Mouse (Mus musculus) midbrain, embryonic 16.5 days (tissue): ENCODE results near the gene Csmd2. TPM values are rescaled to one million over a fixed set of nuclear protein-coding genes. Genes with fewer than 3 reads are reported as not detected.
"Not testable (repeated sequence)": the region's sequence is repeated elsewhere in the genome, so short reads cannot be mapped to it uniquely, and the experiment has no call there.

ENCODE experiments used
- ATAC-seq: fragments of 200-750 bp; cut with Nextera tagmentation; 2 replicates; pipeline ENCODE4 v1.8.0; 2017; ENCODE audit warnings: moderate TSS enrichment
- H3K27ac ChIP-seq: fragments of 300-500 bp; sonication (generic); 2 replicates; pipeline ENCODE4 v1.5.1; 2014; ENCODE audit warnings: mild to moderate bottlenecking, low read length, mixed read lengths
- H3K27me3 ChIP-seq: fragments of 300-500 bp; sonication (generic); 2 replicates; pipeline ENCODE4 v1.6.1; 2014; ENCODE audit warnings: low read depth, low read length, mixed read lengths; ENCODE audit not compliant: control insufficient read depth, insufficient read depth
- H3K36me3 ChIP-seq: fragments of 300-500 bp; sonication (generic); 2 replicates; pipeline ENCODE4 v1.6.1; 2014; ENCODE audit warnings: mild to moderate bottlenecking, low read length, moderate library complexity, mixed read lengths; ENCODE audit not compliant: control insufficient read depth, insufficient read depth
- H3K4me1 ChIP-seq: fragments of 300-500 bp; sonication (generic); 2 replicates; pipeline ENCODE4 v1.6.1; 2014; ENCODE audit warnings: mild to moderate bottlenecking, low read length, mixed read lengths; ENCODE audit not compliant: control insufficient read depth, insufficient read depth
- H3K4me2 ChIP-seq: fragments of 300-500 bp; sonication (generic); 2 replicates; pipeline ENCODE4 v1.6.1; 2014; ENCODE audit warnings: mild to moderate bottlenecking, low read length, mixed read lengths
- H3K4me3 ChIP-seq: fragments of 300-500 bp; sonication (generic); 2 replicates; pipeline ENCODE4 v1.5.1; 2014; ENCODE audit warnings: low read depth, mild to moderate bottlenecking, low read length, moderate library complexity, mixed read lengths
- H3K9ac ChIP-seq: fragments of 300-500 bp; sonication (generic); 2 replicates; pipeline ENCODE4 v1.6.1; 2014; ENCODE audit warnings: low read depth, low read length, mixed read lengths
- H3K9me3 ChIP-seq: fragments of 300-500 bp; sonication (generic); replicated peaks from 2 replicates; pipeline ENCODE4 v1.6.1; 2014; ENCODE audit warnings: mild to moderate bottlenecking, low read length, mixed read lengths; ENCODE audit not compliant: control insufficient read depth, poor library complexity, severe bottlenecking
- WGBS: fragments of 180-500 bp; shearing (Covaris S2); extraction: QIAGEN DNeasy Blood & Tissue Kit; methylation state at CpG from one replicate; pipeline ENCODE4 v1.1.7; 2014; 5-methylcytosine and 5-hydroxymethylcytosine counted together
- polyA plus RNA-seq: library from polyadenylated mRNA; unstranded; fragments of >200 nt; fragmentation: Nextera tagmentation; extraction: Ambion mirVana; gene quantifications from 2 replicates; pipeline ENCODE4 v1.2.1, GENCODE M21; 2015

Csmd2 gene
- polyA plus RNA-seq, 1 experiment from 2014 or later, result 13.7 TPM

DNA sequence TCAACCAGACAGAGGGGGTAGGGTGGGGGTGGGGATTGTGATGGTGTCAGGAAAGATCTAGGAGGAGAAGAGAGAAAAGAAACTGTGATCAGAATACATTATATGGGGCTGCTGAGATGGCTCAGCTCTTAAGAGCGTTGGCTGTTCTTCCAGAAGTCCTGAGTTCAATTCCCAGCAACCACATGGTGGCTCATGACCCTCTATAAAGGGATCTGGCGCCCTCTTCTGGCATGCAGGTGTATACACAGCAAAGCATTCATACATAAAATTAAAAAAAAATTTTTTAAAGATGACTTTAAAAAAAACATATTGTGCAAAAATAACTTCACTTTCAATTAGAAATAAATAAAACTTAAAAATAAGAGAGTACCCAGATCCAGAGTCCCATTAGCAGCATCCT lies 555.7 kb downstream of the Csmd2 start:
- H3K9me3 ChIP-seq, result no peaks in the 10 kb centered on the region
- 26% methylated on average over 2 of the region's 2 CpGs for WGBS
- ATAC-seq, result no peak
- H3K27me3 ChIP-seq, result no peaks in the 10 kb centered on the region
- H3K27ac ChIP-seq, result no peak overlapping the region
- H3K4me1 ChIP-seq, result no peaks in the 10 kb centered on the region
- H3K4me2 ChIP-seq, result no peak overlapping the region
- H3K36me3 ChIP-seq, result peaks cover 19% of the 10 kb centered on the region
- H3K9ac ChIP-seq, result no peak overlapping the region
- no peak overlapping the region for H3K4me3 ChIP-seq

DNA sequence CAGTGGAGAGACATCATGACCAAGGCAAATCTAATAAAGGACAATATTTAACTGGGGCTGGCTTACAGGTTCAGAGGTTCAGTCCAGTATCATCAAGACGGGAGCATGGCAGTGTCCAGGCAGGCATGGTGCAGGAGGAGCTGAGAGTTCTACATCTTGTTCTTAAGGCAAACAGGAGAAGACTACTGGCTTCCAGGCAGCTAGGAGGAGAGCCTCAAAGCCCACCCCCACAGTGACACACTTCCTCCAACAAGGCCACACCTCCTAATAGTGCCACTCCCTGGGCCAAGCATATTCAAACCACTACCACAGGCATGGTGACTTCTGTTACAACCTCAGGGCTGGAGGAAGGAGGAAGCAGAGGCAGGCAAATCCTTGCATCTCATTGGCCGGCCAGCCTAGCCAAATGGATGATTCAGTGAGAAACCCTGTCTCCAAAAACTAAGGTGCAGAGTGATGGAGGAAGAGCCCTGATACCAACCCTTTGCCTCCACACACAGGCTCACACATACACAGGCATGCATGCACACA lies 556.4 kb downstream of the Csmd2 start:
- not testable (repeated sequence) for H3K9me3 ChIP-seq, H3K4me3 ChIP-seq, H3K27ac ChIP-seq, H3K4me1 ChIP-seq, ATAC-seq, H3K9ac ChIP-seq, H3K27me3 ChIP-seq, H3K4me2 ChIP-seq
- peaks cover 22% of the 10 kb centered on the region for H3K36me3 ChIP-seq
- 76% methylated on average over 2 of the region's 2 CpGs for WGBS

DNA sequence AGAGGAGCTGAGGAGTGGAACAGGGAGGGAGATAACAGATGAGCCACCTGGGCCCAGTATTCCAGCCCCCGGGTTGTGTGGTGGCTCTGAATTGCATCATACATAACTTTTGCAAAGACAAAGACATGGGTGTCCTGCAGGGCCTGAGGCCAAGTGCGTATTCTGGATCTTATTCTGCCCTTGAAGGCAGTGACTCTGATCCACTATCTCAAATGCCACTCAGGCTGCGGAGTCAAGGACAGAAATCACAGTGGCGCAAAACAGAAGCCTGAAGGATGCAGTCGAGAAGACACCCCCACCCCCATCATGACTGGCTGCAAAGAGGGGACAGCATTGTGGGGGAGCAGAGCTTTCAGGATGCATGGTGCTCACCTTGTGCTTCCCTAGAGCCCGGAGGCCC lies 563.1 kb downstream of the Csmd2 start:
- Histone ChIP-seq H3K4me2 (no peak overlapping the region), H3K27ac (no peak overlapping the region), H3K27me3 (no peaks in the 10 kb centered on the region), H3K4me3 (no peak overlapping the region), H3K36me3 (peaks cover 49% of the 10 kb centered on the region), H3K4me1 (no peaks in the 10 kb centered on the region), H3K9me3 (no peaks in the 10 kb centered on the region), H3K9ac (no peak overlapping the region)
- no peak for ATAC-seq
- WGBS, result 84% methylated on average over 6 of the region's 6 CpGs

DNA sequence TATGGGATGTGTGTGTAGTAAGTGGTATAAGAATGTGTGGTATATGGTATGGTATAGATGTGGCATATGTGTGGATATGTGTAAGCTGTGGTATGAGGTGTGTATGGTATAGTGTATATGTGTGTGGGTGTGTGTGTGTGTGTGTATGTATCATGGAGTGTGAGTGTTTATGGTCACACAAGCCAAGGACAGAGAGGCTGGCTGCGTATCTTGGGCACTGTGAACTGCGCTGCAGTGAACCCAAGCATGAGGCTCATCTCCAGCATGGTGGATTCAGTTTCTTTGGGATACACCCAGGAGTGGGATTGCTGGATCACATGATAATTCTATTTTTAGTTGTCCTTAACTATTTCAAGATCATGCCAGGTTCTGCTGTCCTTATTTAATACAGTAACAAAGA lies 566.5 kb downstream of the Csmd2 start:
- H3K4me2 ChIP-seq, result no peak overlapping the region
- no peak for ATAC-seq

DNA sequence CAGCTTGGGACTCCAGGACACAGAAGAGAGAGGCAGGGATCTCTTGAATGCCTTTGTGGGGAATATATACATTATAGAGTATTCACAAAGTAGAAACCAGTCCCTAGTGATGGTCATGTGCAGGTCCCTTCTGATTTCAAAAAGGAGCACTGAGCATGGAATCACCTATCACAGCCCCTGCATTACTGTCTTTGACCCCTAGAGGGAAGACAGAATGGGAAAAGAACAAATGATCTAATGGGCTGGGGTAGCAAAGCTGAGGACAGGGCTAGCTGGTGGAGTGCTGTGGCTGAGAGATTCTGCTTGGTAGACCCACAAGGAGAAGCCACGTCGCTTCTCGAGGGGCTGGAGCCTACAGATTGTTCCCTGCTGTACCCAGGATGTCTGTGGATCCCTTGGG lies 572.7 kb downstream of the Csmd2 start:
- WGBS, result 83% methylated on average over 3 of the region's 3 CpGs
- Histone ChIP-seq H3K36me3 (peaks cover 26% of the 10 kb centered on the region), H3K4me3 (no peak overlapping the region), H3K27me3 (no peaks in the 10 kb centered on the region), H3K4me1 (no peaks in the 10 kb centered on the region), H3K4me2 (no peak overlapping the region), H3K27ac (no peak overlapping the region), H3K9me3 (no peaks in the 10 kb centered on the region), H3K9ac (no peak overlapping the region)
- no peak for ATAC-seq

More for the DNA sequence above, 566.5 kb downstream of the Csmd2 start:
- peaks cover 42% of the 10 kb centered on the region for H3K36me3 ChIP-seq
- H3K9me3 ChIP-seq, result no peaks in the 10 kb centered on the region
- no peak overlapping the region for H3K4me3 ChIP-seq
- no peak overlapping the region for H3K9ac ChIP-seq
- no peaks in the 10 kb centered on the region for H3K4me1 ChIP-seq
- H3K27ac ChIP-seq, result no peak overlapping the region
- no peaks in the 10 kb centered on the region for H3K27me3 ChIP-seq
- 95% methylated on average over 2 of the region's 2 CpGs for WGBS

DNA sequence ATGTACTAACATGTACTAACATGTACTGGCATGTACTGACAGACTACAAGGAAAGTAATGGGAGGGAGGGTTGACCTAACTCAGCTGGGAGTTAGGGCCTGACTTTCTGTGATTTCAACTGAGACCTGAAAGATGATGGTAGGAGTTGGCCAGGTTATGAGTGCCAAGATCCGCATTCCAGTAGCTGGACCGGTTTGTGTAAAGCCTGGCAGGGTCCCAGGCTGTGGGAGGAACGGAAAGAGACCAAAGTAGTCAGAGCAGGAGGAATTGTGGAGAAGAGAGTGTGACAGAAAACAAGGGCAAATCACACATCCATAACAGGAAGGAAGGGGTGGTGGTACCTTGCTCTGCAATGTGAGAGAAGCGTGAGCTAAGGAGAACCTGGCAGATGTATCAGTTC lies 588.2 kb downstream of the Csmd2 start:
- Histone ChIP-seq H3K9ac (no peak overlapping the region), H3K9me3 (peaks cover 3% of the 10 kb centered on the region; the same call in 1 of the 2 replicates), H3K27ac (no peak overlapping the region), H3K27me3 (no peaks in the 10 kb centered on the region), H3K4me3 (no peak overlapping the region), H3K36me3 (peaks cover 12% of the 10 kb centered on the region), H3K4me1 (no peaks in the 10 kb centered on the region), H3K4me2 (no peak overlapping the region)
- ATAC-seq, result no peak
- 91% methylated on average over 4 of the region's 4 CpGs for WGBS

DNA sequence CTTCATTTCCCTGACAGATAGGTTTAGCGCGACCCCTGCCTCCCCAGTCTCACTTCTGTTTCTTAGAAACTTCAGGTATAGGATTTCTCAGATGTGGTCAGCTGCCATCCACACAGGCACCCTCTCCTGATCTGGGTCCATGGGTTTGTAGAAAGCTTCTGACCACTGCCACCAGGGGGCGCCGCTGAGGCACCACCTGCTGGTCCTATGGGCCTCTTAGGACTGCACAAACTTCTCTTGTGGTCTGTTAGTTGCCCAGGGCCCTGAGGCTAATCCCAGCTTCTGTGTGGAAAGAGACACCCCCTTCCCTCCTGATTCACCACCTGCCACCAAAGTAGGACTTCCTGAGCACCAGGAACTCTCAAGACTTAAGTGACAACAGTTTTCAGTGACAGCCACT lies 591.5 kb downstream of the Csmd2 start:
- H3K4me2 ChIP-seq, result no peak overlapping the region
- H3K4me3 ChIP-seq, result no peak overlapping the region
- peaks cover 37% of the 10 kb centered on the region for H3K36me3 ChIP-seq
- peaks cover 27% of the 10 kb centered on the region; the same call in 1 of the 2 replicates for H3K9me3 ChIP-seq
- no peak for ATAC-seq
- H3K27me3 ChIP-seq, result no peaks in the 10 kb centered on the region
- H3K9ac ChIP-seq, result no peak overlapping the region
- H3K4me1 ChIP-seq, result no peaks in the 10 kb centered on the region
- 62% methylated on average over 4 of the region's 4 CpGs for WGBS
- no peak overlapping the region for H3K27ac ChIP-seq

DNA sequence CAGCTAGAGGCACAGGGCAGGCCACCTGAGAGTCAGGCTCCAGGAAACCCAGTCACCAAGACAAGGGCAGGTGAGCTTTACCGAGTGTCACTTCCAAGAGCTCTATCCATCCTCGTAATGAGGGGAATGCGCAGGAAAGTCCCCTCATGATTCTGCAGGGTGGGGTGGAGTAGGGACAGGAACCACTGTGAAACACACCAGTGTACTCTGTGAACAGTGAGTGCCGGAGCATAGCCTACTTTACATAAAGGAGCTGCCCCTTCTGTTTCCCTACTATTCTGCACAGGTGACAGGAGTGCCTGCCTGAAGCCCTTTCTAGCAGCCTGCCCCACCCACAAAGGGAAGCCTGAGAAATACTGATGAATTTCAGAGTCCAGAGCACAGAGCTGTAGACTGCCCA lies 605.6 kb downstream of the Csmd2 start:
- no peak overlapping the region for H3K27ac ChIP-seq
- no peak overlapping the region for H3K4me2 ChIP-seq
- WGBS, result 95% methylated on average over 4 of the region's 4 CpGs
- H3K4me3 ChIP-seq, result no peak overlapping the region
- H3K27me3 ChIP-seq, result no peaks in the 10 kb centered on the region
- H3K9ac ChIP-seq, result no peak overlapping the region
- no peak for ATAC-seq
- no peaks in the 10 kb centered on the region for H3K9me3 ChIP-seq
- no peaks in the 10 kb centered on the region for H3K4me1 ChIP-seq
- H3K36me3 ChIP-seq, result peaks cover 10% of the 10 kb centered on the region; the same call in 1 of the 2 replicates

DNA sequence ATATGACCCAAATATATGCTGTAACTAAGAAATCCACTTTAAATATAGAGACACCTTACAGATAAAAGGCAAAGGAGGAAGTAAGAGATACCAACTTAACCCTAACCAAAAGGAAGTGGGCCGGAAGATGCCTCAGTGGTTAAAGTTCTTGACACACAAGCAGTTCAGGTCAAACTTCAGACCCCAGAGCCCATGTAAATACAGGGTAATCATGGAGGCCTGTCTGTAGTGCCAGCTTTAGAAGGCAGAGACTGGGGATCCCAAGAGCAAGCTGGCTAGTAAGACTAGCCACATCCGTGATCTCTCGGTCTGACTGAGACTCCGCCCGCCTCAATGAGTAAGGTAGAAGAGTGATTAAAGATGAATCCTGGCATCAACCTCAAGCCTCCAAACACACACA lies 606.4 kb downstream of the Csmd2 start:
- H3K9me3 ChIP-seq, result no peaks in the 10 kb centered on the region
- peaks cover 10% of the 10 kb centered on the region; the same call in 1 of the 2 replicates for H3K36me3 ChIP-seq
- no peak for ATAC-seq
- H3K4me3 ChIP-seq, result no peak overlapping the region
- WGBS, result 96% methylated on average over 5 of the region's 5 CpGs
- no peak overlapping the region for H3K27ac ChIP-seq
- no peak overlapping the region for H3K4me2 ChIP-seq
- no peak overlapping the region for H3K9ac ChIP-seq
- no peaks in the 10 kb centered on the region for H3K27me3 ChIP-seq
- H3K4me1 ChIP-seq, result no peaks in the 10 kb centered on the region
